Mouse (Mus musculus) MEL (cell line): ENCODE results near the gene Gm43064.

Experiments
- CTCF ChIP-seq, 3 experiments: IDR thresholded peaks in 2 of 3; conservative IDR thresholded peaks in 1 of 3; 2 replicates each; pipeline ENCODE4 v1.5.1; 2011 to 2012; ENCODE audit warnings: low read length in 3 of 3, low read depth in 2 of 3, mild to moderate bottlenecking in 2 of 3, improper control_type of control experiment in 1 of 3, inconsistent platforms in 1 of 3, mixed read lengths in 1 of 3, moderate library complexity in 1 of 3; ENCODE audit not compliant: control insufficient read depth in 1 of 3, insufficient read depth in 1 of 3, poor library complexity in 1 of 3, severe bottlenecking in 1 of 3
- ETS1 ChIP-seq: IDR thresholded peaks from 2 replicates; pipeline ENCODE4 v1.6.1; 2012; ENCODE audit warnings: low read depth, mild to moderate bottlenecking, inconsistent platforms, low read length, improper control_type of control experiment, moderate library complexity
- HCFC1 ChIP-seq: IDR thresholded peaks from 2 replicates; pipeline ENCODE4 v1.6.1; 2012; ENCODE audit warnings: low read depth, mild to moderate bottlenecking, inconsistent platforms, low read length, improper control_type of control experiment, moderate library complexity
- POLR2A ChIP-seq, 2 experiments: IDR thresholded peaks; 2 replicates each; pipeline ENCODE4 v1.6.1; 2011 to 2012; ENCODE audit warnings: low read length in 2 of 2, mild to moderate bottlenecking in 2 of 2, control low read depth in 1 of 2, improper control_type of control experiment in 1 of 2, low read depth in 1 of 2, moderate library complexity in 1 of 2; ENCODE audit not compliant: control insufficient read depth in 1 of 2, insufficient read depth in 1 of 2, poor library complexity in 1 of 2
- POLR2AphosphoS2 ChIP-seq: IDR thresholded peaks from 2 replicates; pipeline ENCODE4 v1.6.1; 2011; ENCODE audit warnings: low read length, improper control_type of control experiment
- RAD21 ChIP-seq: IDR thresholded peaks from 2 replicates; pipeline ENCODE4 v1.6.1; 2011; ENCODE audit warnings: mild to moderate bottlenecking, low read depth, low read length, improper control_type of control experiment

- TF ChIP-seq CTCF (IDR thresholded peaks at IDR 0.05 in 2 of 3, conservative IDR thresholded peaks at IDR 0.05 in 1 of 3; ENCODE audit: control insufficient read depth in 1 of 3, insufficient read depth in 1 of 3, low read depth in 2 of 3, low read length in 3 of 3, poor library complexity in 1 of 3, severe bottlenecking in 1 of 3) (no peak), POLR2A (IDR thresholded peaks at IDR 0.05; ENCODE audit: control insufficient read depth in 1 of 2, insufficient read depth in 1 of 2, low read depth in 1 of 2, low read length in 2 of 2, poor library complexity in 1 of 2) (no peak), HCFC1 (no peak), POLR2AphosphoS2 (no peak), RAD21 (no peak), ETS1 (no peak)
These were observed 18.8 kb upstream of the Gm43064 start for GRCm38 (mm10) chr3:103790346-103791145.
